Mouse (Mus musculus): ENCODE results near the gene 4921517D22Rik. TPM values are rescaled to one million over a fixed set of nuclear protein-coding genes. Genes with fewer than 3 reads are reported as not detected.
A peak's percentile ranks its signal among the peaks of the same experiment; 100 is the strongest.

The 4921517D22Rik gene
- polyA plus RNA-seq, 1 experiment from 2014 or later: not detected

DNA sequence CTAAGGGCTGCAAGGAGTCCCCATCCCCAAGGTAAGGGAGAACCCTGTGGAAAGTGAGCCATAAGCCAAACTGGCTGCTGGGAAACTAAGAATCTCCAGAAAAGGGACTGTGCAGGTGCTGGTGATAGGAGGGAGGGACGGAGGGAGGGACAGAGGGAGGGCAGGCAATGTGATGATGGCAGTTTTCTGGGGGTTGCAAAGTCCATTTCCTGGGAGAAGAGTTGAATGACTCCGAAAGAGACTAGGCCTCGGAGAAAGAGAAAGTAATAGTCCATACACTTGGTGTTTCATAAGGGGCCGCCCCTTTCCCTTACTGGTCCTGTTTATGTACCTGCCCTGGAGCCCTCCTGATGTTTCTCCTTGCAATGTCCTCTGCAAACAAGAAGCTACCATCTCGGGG lies 39.4 kb downstream of the 4921517D22Rik start:
- Histone ChIP-seq H3K27ac (no peak overlapping the region), H3K4me1 (peaks cover 9% of the 10 kb centered on the region), H3K27me3 (no peaks in the 10 kb centered on the region), H3K36me3 (peaks cover 24% of the 10 kb centered on the region), H3K4me3 (no peak overlapping the region), H3K4me2 (replicated peaks) (no peak overlapping the region), H3K9me3 (no peaks in the 10 kb centered on the region), H3K9ac (no peak overlapping the region)
- no peak for ATAC-seq (ENCODE audit: low FRiP score, low read depth)
- 87% methylated on average over 5 of the region's 5 CpGs for WGBS

DNA sequence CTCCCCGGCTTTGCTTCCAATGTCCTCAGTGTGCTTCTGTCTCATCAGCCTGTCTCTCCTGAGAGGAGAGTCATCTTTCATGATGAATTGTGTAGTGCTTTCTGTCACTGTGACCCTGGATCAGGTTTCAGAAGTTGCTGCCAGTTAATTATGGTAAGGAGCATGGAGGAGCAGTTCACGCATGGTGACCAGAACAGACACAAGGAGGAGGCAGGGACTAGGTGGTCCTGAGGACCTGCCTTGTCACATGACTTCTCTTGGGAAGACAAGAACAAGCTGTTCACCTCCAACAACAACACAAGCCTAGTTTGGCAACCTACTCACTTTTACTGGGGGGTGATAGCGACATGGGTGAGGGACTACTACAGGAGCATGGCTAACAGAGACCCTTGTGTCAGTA lies 40.8 kb downstream of the 4921517D22Rik start:
- Histone ChIP-seq H3K9ac (no peak overlapping the region), H3K4me3 (no peak overlapping the region), H3K9me3 (no peaks in the 10 kb centered on the region), H3K4me1 (peaks cover 9% of the 10 kb centered on the region), H3K27ac (peak overlapping the region; percentile 49; the same call in 1 of the 2 replicates), H3K27me3 (no peaks in the 10 kb centered on the region), H3K4me2 (replicated peaks) (no peak overlapping the region), H3K36me3 (peaks cover 29% of the 10 kb centered on the region)
- 69% methylated on average over 3 of the region's 3 CpGs for WGBS
- no peak for ATAC-seq (ENCODE audit: low FRiP score, low read depth)

GRCm38 (mm10) chr13:59652651-59653050 lies 41.3 kb downstream of the 4921517D22Rik start:
- ATAC-seq (ENCODE audit: low FRiP score, low read depth): no peak
- H3K27me3 ChIP-seq: no peaks in the 10 kb centered on the region
- peak overlapping the region; percentile 49; the same call in 1 of the 2 replicates for H3K27ac ChIP-seq
- no peak overlapping the region for H3K4me3 ChIP-seq
- H3K36me3 ChIP-seq: peaks cover 29% of the 10 kb centered on the region
- WGBS: 62% methylated on average over 5 of the region's 5 CpGs
- H3K9me3 ChIP-seq: no peaks in the 10 kb centered on the region
- H3K4me1 ChIP-seq: peaks cover 9% of the 10 kb centered on the region
- no peak overlapping the region for H3K9ac ChIP-seq
- no peak overlapping the region for H3K4me2 ChIP-seq (replicated peaks)

DNA sequence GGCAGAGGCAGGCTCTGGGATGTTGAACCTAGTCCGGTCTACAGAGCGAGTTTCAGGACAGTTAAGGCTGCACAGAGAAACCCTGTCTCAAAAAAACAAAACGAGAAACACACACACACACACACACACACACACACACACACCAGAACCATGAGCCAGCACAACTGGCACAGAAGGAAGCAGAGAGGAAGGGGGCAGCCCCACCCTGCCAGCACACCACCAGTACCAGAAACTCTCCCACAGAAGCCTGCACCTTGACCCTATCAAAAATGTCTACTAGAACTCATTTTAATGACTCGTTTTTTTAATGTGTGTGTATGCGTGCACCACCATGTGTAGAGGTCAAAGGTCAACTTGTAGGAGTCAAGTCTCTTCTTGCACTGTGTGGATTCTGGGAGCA lies 44.1 kb downstream of the 4921517D22Rik start:
- 67% methylated on average over 5 of the region's 5 CpGs for WGBS
- ATAC-seq (ENCODE audit: low FRiP score, low read depth): no peak

GRCm38 (mm10) chr13:59648598-59648997 lies 45.3 kb downstream of the 4921517D22Rik start:
- peaks cover 15% of the 10 kb centered on the region for H3K4me1 ChIP-seq
- H3K9me3 ChIP-seq: no peaks in the 10 kb centered on the region
- ATAC-seq (ENCODE audit: low FRiP score, low read depth): no peak
- no peak overlapping the region for H3K9ac ChIP-seq
- H3K4me2 ChIP-seq (replicated peaks): no peak overlapping the region
- WGBS: 82% methylated on average over 6 of the region's 6 CpGs
- H3K27me3 ChIP-seq: no peaks in the 10 kb centered on the region
- H3K36me3 ChIP-seq: peaks cover 46% of the 10 kb centered on the region
- no peak overlapping the region for H3K27ac ChIP-seq
- no peak overlapping the region for H3K4me3 ChIP-seq

More for the DNA sequence above, 44.1 kb downstream of the 4921517D22Rik start:
- H3K4me2 ChIP-seq (replicated peaks): no peak overlapping the region
- H3K9ac ChIP-seq: no peak overlapping the region
- H3K4me1 ChIP-seq: peaks cover 15% of the 10 kb centered on the region
- no peaks in the 10 kb centered on the region for H3K27me3 ChIP-seq
- H3K27ac ChIP-seq: no peak overlapping the region
- peaks cover 44% of the 10 kb centered on the region for H3K36me3 ChIP-seq
- H3K9me3 ChIP-seq: no peaks in the 10 kb centered on the region
- no peak overlapping the region for H3K4me3 ChIP-seq

GRCm38 (mm10) chr13:59647484-59647883 lies 46.4 kb downstream of the 4921517D22Rik start:
- Histone ChIP-seq H3K4me2 (replicated peaks) (no peak overlapping the region), H3K4me1 (peaks cover 12% of the 10 kb centered on the region), H3K36me3 (peaks cover 51% of the 10 kb centered on the region), H3K9ac (no peak overlapping the region), H3K4me3 (no peak overlapping the region), H3K9me3 (no peaks in the 10 kb centered on the region), H3K27me3 (no peaks in the 10 kb centered on the region), H3K27ac (no peak overlapping the region)
- WGBS: 85% methylated on average over 6 of the region's 6 CpGs
- ATAC-seq (ENCODE audit: low FRiP score, low read depth): no peak

DNA sequence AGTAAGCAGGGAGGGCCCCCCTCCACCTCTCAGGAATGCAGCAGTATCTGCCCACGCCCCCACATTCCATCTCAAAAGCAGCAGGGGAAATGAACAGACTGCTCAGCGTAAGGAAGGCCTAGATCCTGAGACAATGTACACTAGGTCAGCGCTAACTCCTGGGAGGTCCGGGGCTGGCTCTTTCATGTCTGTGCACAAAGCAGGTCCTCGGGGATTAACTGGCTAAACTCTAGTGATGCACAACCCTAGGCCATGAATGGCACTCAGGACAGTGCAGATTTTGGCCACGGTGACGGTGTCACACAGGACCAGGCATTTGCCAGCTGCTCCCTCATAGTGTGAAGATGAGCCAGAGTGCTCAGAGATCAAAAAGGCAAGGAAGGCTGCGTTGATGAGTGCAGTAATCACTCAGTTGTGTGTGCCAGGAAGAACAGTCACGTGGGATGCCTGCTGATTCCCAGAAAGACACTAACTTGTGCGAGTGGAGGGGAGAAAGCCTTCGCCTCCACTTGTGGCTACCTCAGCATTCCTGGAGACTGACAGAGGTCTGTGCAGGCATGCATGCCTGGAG lies 47.1 kb downstream of the 4921517D22Rik start:
- Histone ChIP-seq H3K9me3 (no peaks in the 10 kb centered on the region), H3K27ac (no peak overlapping the region; the same call in 1 of the 2 replicates), H3K27me3 (no peaks in the 10 kb centered on the region), H3K36me3 (peaks cover 56% of the 10 kb centered on the region), H3K9ac (0 out of 2 replicates have a peak overlapping the region, but pooled peaks have one; percentile 45), H3K4me2 (replicated peaks) (no peak overlapping the region), H3K4me3 (no peak overlapping the region), H3K4me1 (peaks cover 12% of the 10 kb centered on the region)
- peak; percentile 64; the same call in 1 of the 2 replicates for ATAC-seq (ENCODE audit: low FRiP score, low read depth)
- WGBS: 64% methylated on average over 11 of the region's 11 CpGs

DNA sequence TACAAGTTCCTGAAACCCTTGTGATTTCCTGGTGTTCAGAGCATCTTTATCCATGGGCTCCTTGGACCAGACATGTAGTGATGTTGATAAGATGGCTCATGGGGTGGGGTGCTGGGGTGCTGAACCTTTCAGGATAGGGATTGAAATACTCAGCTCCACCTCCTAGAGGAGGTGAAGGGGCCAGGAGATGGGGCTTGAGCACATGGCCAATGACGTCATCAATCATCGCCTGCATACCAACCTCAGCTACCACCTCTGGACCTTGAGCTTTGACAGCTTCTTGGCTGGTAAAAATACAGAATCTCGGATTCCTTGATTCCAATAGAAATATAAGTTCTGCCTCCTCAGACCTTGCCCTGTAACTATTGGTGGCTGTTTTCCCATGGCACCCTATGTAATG lies 48.4 kb downstream of the 4921517D22Rik start:
- no peak overlapping the region for H3K4me3 ChIP-seq
- peaks cover 12% of the 10 kb centered on the region for H3K4me1 ChIP-seq
- H3K27me3 ChIP-seq: no peaks in the 10 kb centered on the region
- H3K9me3 ChIP-seq: no peaks in the 10 kb centered on the region
- H3K27ac ChIP-seq: no peak overlapping the region
- WGBS: 88% methylated on average over 3 of the region's 3 CpGs
- no peak overlapping the region for H3K4me2 ChIP-seq (replicated peaks)
- no peak overlapping the region for H3K9ac ChIP-seq
- peaks cover 66% of the 10 kb centered on the region for H3K36me3 ChIP-seq
- ATAC-seq (ENCODE audit: low FRiP score, low read depth): no peak

- H3K9ac ChIP-seq: no peak overlapping the region
- no peak overlapping the region for H3K4me2 ChIP-seq (replicated peaks)
- no peaks in the 10 kb centered on the region for H3K27me3 ChIP-seq
- no peaks in the 10 kb centered on the region for H3K9me3 ChIP-seq
- H3K27ac ChIP-seq: no peak overlapping the region
- peaks cover 12% of the 10 kb centered on the region for H3K4me1 ChIP-seq
- H3K36me3 ChIP-seq: peaks cover 59% of the 10 kb centered on the region
- ATAC-seq (ENCODE audit: low FRiP score, low read depth): no peak
- no peak overlapping the region for H3K4me3 ChIP-seq
- WGBS: 87% methylated on average over 2 of the region's 2 CpGs
Observed at GRCm38 (mm10) chr13:59642818-59643217, 51.1 kb downstream of the 4921517D22Rik start.

- 92% methylated on average over 6 of the region's 6 CpGs for WGBS
- no peak overlapping the region for H3K27ac ChIP-seq
- no peaks in the 10 kb centered on the region for H3K9me3 ChIP-seq
- H3K4me3 ChIP-seq: no peak overlapping the region
- H3K9ac ChIP-seq: 0 out of 2 replicates have a peak overlapping the region, but pooled peaks have one; percentile 20
- no peaks in the 10 kb centered on the region for H3K27me3 ChIP-seq
- no peaks in the 10 kb centered on the region for H3K4me1 ChIP-seq
- no peak overlapping the region for H3K4me2 ChIP-seq (replicated peaks)
- no peak for ATAC-seq (ENCODE audit: low FRiP score, low read depth)
- H3K36me3 ChIP-seq: peaks cover 72% of the 10 kb centered on the region
Observed at GRCm38 (mm10) chr13:59640178-59640440, 53.8 kb downstream of the 4921517D22Rik start.

GRCm38 (mm10) chr13:59639368-59640177 lies 54.3 kb downstream of the 4921517D22Rik start:
- no peak overlapping the region for H3K27ac ChIP-seq
- WGBS: 86% methylated on average over 16 of the region's 16 CpGs
- H3K9me3 ChIP-seq: no peaks in the 10 kb centered on the region
- H3K4me3 ChIP-seq: no peak overlapping the region
- peaks cover 73% of the 10 kb centered on the region for H3K36me3 ChIP-seq
- ATAC-seq (ENCODE audit: low FRiP score, low read depth): no peak
- no peaks in the 10 kb centered on the region for H3K27me3 ChIP-seq
- H3K4me1 ChIP-seq: no peaks in the 10 kb centered on the region
- H3K4me2 ChIP-seq (replicated peaks): no peak overlapping the region
- 0 out of 2 replicates have a peak overlapping the region, but pooled peaks have one; percentile 20 for H3K9ac ChIP-seq

DNA sequence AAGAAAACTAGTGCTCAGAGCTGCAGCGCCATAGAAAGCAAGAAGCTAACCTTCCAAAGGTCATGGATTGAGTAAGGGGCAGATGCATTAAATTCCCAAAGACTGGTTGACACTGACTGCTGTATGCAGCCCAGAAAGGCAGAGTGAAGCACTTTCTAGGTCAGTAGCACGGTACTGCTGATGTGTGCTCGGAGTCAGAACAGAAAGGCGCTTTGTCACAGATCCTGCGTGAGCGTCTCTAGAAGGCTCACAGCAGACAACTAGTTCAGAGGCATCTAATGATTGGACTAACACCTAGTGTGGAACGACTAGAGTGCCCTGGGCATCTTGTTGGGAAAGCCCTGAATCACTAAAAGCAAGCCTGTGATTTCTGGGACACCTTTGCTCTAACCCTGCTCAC lies 56.1 kb downstream of the 4921517D22Rik start:
- Histone ChIP-seq H3K4me3 (no peak overlapping the region), H3K9ac (no peak overlapping the region), H3K27ac (no peak overlapping the region), H3K27me3 (no peaks in the 10 kb centered on the region), H3K4me2 (replicated peaks) (no peak overlapping the region), H3K36me3 (peaks cover 85% of the 10 kb centered on the region), H3K9me3 (no peaks in the 10 kb centered on the region), H3K4me1 (no peaks in the 10 kb centered on the region)
- ATAC-seq (ENCODE audit: low FRiP score, low read depth): no peak
- 90% methylated on average over 7 of the region's 7 CpGs for WGBS
